Mouse (Mus musculus) B cell, adult 2 months (primary cell): ENCODE data around the gene Snrpd2.
A peak's percentile ranks its signal among the peaks of the same experiment; 100 is the strongest.
"Not testable (repeated sequence)": the region's sequence is repeated elsewhere in the genome, so short reads cannot be mapped to it uniquely, and the experiment has no call there.

Source experiments
- DNase-seq, 2 experiments: peaks; one replicate each; pipeline ENCODE4 v3.0.0; 2022

Snrpd2 gene

DNA sequence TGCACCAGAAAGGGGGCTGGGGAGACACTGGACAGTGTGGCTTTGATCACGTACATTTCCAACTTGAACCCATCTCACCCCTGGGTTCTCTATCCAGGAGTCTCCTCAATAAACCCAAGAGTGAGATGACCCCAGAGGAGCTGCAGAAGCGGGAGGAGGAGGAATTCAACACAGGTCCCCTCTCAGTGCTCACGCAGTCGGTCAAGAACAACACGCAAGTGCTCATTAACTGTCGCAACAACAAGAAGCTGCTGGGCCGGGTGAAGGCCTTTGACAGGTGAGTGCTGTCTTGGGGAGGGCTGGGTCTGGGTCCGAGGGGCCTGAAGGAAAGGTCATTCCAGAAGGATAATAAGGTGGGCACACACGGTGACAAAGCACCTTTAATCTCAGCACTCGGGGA lies 1.6 kb downstream of the Snrpd2 start:
- DNase-seq = not testable (repeated sequence)

DNA sequence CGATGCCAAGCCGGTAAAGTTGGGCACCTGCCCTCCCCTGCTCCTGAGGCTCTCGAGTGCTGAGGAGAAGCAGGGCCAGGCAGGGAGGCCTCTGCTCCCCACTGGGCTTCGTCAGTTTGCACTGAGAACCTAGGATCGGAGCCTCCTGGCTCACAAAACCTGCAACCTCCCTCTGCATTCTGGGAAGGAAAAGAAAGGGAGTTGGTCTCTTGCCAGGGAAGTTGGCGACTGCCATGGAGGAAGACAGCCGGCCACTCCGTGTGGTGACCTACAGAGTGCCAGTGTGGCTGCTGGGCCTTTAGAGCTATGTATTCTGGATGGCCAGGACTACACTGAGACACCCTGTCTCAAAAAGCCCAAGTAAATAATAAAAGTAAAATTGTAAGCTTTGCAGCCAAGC lies 5.3 kb downstream of the Snrpd2 start:
- DNase-seq = no peak

DNA sequence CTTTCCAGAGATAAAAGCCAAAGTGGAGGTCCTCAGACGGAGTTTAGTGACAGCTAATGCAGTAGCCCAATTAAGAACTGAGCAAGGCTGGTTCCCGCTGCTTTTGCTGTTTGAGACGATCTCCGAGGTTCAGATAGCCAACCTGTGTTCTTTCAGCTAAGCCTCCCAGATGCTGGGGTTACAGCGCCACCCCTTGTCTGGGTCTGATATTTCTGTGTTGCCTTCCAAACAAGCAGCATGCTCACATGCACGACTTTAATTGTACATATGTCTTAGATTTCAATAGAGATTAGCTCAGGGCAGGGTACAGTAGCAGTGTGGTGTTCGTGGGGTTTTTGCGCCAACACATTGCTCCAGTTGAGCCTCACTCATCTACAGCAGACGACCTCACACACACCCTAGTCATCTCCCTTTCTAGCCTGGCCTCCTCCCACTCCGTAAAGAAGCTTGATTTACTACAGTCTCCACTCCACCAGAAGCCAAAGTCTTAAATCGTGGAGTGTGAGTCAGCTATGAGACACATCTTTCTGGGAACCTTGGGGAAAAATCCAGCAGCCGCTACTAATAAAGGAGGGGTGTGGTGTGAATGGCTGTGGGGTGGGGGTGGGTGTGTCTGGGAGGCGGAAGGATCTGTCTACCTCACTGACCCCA lies 6.4 kb downstream of the Snrpd2 start:
- DNase-seq = no peak

DNA sequence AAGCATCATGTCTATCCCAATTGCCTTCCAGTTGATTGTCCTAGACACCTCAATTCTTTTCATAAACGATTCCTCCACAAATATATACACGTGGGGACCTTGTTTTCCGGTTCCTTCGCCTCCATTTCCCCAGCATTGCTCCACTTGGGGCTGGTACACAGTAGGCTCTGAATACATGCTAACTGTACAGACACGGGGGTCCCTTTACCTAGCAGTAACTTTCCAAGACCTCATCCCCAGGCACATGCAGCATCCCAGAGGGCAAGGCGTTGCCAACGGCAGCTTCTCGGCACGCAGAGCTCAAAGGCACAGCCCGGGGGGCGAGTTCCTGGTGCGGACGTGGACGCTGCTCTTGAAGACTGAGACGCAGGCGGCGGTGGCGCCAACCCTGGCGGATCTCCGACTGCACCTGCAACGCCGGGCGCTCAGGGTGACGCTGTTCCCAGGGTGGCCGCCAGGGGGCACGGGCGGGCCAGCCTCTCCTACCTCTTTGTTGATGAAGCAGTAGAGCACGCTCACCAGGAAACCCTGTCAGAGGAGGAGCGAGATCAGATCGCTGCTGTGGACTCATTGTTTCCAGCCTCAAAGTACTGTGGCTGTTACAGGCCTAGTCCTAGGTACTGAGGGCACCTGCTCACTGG lies 7.8 kb downstream of the Snrpd2 start:
- peak; percentile 97 for DNase-seq

DNA sequence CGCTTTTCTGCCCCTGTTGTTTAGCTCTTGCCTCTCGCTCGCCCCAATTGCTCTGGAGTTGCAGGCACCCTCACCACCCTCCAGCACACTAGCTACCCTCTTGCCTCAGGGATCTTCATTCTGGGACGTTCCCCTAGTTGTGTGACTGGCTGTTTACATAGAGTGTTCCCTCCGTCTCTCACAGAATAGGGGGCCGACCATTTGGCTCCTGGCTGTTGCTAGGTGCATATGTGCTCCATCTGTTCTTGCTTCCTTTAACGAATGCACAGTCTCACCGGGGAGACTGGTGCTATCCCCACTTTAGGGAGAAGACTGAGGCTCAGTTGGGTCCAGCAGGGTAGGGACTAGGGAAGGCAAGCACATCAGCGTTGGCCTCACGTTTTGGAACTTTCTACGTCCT lies 9.1 kb downstream of the Snrpd2 start:
- DNase-seq = no peak

DNA sequence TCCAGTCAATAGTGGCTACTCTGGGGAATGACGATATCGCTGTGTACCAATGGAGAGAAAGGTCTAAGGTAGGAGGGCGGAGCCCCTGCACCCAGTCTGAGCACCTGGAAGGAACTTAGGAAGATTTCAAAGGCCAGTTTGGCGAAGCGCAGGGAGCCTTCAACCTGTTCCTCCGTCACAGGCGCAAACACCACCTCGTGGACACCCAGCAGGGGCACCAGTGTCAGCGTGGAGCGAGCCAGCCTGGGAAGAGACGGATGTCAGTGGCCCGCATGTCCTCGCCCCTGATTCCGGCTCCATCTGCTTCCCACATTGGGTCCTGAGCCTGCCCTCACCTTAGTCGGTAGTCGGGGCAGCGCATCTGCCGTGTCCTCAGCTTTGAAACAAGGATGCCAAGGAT lies 9.9 kb downstream of the Snrpd2 start:
- no peak for DNase-seq

DNA sequence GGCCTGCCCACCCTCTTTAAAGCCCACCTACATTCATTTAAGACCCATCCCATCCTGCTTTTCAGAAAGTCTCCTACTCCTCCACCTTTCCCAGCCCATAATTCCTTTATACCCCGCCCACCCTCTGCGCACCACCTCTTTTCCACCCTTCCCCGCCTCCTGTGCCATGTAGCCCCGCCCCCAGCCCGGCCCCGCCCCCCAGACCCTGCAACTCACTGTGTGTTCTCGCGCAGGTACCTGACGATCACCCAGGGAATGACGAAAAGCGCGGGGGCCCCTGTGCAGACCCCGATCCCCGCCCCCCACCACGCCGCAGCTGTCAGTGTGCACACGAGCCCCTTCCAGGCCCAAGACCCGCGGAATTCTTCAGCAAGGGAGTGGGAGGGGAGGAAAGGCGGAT lies 10.6 kb downstream of the Snrpd2 start:
- no peak for DNase-seq

DNA sequence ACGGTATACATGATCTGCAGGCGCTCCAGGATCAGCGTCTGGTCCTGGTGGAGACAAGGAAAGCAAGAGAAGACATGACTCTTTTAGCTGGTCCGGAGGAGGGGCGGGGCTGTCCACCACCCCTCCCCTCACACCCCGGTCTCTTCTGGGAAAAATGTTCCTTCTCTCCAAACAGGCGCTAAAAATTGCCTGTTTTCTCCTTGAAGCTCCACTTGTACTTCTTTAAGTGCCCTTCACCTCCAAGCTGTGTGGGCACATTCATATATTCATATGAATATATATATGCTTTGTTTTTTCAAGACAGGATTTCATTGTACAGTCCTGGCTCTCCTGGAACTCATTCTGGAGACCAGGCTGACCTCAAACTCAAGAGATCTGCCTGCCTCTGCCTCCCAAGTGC lies 13.4 kb downstream of the Snrpd2 start:
- DNase-seq = no peak

DNA sequence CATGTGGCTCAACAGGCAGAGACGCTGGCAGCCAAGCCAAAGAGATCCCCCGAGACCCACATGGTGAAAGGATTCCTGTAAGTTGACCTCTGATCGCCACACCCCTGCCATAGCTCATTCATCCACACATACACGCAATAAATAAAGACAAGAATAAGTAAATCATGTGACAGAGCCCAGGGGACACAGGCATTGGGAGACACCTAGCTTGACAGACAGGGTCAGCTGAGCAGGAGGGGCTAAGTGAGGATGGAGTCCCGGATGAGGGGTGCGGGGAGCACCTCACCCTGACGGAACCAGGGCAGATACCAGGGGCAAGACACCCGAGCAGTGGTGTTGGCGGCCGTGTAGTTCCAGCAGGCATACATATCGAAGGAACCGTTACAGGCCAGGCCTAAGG lies 14.2 kb downstream of the Snrpd2 start:
- DNase-seq = no peak

DNA sequence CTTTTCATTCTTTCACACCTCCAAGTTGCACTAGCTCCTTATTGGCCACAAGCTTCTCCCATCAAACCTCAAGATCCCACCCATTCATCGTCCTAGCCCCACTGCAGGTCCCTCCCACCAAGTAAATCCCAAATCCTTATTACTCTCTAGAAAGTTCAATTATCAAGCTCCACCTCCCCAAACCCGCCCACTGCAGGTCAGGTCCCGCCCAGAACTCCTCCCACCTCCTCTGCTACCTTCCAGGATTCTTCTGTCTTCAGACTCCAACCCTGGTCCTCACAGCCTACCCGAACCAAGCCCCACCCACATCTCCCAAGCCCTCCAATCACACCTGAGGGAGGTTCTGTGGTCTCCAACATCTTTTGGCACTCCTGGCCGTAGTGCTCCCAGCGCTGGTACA lies 14.7 kb downstream of the Snrpd2 start:
- DNase-seq = peak; percentile 30 to 35

DNA sequence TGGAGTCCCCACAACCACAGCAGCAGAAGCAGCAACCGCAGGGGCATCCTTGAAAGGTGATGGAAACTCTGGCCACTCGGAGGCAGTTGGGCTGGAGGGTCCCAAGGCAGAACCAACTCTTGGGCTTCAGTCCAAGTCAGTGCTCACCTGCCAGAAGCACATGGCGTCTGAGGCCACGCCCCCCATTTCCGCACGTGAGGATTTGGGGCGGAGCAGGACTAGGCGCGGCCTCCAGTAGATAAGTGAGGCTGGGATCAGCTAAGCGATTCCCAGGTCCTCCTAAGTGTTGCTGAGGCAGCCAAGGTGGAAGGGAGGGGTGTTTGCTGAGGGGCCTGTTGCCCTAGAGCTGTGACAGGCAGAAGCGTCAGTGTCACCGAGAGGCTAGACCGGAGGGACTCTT lies 15.5 kb downstream of the Snrpd2 start:
- DNase-seq = peak; percentile 69 to 71

DNA sequence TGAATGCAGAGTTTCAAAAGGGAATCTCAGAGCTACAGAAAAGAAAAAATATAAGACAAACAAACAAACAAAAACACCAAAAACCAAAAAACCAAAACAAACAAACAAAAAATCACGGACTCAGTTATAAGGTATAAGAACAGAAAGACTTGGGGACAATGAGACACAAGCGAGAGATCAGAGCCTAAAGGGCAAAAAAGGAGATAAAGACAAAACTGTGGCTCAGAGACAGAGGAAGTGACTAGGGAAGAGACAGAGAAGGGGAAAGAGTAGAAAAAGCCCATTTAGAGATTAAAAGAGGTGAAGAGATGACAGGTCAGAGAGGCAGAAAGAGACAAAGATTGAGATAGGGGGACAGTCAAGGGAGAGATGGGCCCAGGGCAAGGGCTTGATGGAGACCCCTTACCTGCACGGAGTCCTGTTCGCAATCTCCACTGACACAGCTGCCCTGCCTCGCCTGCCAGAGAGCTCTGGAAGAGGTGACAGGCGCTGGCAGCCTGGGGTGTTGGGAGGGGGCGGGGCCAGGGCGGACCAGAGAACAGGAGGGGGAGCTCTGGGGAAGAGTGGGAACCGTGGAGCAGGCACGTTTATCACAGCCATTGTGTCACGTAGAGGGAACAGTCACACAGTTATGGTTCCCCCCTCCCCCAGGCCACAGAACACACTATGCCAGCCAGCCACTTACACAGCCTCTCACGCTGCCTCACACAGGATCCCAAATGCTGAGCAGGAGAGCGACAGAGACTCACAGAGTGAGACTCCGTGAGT lies 16.3 kb downstream of the Snrpd2 start, which contains the start of gene Gipr:
Gene Gipr, minus strand, starts transcription at position 472 of the 768 bp plus-strand sequence.
- no peak for DNase-seq

DNA sequence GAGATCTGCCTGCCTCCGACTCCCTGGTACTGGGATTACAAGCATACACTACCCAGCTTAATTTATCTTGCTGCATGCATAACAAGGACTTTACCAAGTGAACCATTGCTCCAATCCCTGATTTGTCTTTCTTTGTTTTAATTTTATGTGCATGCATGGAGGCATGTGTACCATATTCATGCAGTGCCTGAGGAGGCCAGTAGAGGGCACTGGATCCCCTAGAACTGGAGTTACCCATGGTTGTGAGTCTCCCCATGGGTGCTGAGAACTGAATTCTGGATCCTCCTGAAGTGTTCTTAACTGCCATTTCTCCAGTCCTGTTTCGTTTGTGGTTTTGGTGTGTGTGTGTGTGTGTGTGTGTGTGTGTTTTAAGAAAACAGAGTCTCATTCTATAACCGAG lies 17.5 kb downstream of the Snrpd2 start:
- peak in 1 of 2 experiments; percentile 28 for DNase-seq

DNA sequence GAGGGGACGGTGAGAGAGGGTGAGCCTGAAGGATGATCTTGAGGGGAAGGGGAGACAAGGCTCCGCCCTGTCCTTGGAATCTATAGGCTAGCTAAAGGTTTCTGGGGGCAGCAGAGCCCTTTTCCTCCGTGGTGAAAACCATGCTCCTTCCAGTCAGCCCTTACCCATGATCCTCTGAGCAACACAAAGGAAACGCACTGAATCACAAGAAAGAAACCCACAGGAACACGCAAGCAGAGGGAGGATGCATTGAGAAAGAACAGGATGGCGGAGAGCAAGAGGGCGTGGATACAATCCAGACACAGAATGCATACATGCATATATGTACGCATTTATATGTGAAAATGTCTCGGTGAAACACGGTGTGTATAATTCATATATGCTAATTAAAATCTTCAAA lies 20.0 kb downstream of the Snrpd2 start:
- no peak for DNase-seq

DNA sequence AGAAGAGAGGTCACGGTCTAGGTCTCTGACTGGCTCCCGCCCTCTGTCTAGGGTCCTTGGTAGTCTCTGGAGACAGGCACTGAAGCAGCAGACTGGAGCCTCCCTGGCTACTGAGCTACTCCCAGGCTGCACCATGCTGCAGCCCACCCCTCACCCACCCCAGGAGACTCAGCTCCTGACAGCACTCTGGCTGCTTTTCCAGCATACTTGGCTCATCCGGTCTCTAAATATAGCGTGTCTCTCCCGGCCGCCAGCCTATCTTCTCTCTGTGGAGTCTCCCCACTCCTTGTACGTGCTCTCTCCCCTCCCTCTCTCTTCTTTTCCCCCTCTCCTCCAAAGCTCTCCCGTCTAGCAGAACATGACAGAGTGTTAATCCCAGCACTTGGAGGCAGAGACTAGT lies 20.6 kb downstream of the Snrpd2 start:
- no peak for DNase-seq

DNA sequence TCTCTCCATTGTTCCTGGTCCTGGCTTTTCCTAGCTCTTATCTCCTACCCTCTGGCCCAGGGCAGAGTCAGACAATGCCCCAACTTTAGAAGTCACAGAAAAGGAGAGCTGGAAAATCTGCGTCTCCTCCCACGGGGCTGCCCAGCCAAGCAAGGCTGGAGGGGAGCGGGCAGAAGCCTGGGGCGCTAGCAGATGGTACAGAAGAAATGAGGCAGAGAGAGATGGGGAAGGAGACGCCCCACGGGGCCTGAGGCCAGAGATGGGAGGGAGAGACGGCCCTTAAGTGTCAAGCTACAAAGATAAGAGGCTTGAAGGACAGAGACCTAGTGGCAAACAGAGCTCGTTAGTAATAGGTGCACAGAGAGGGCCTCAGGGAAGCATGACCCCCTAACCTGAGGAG lies 22.3 kb downstream of the Snrpd2 start:
- no peak for DNase-seq

DNA sequence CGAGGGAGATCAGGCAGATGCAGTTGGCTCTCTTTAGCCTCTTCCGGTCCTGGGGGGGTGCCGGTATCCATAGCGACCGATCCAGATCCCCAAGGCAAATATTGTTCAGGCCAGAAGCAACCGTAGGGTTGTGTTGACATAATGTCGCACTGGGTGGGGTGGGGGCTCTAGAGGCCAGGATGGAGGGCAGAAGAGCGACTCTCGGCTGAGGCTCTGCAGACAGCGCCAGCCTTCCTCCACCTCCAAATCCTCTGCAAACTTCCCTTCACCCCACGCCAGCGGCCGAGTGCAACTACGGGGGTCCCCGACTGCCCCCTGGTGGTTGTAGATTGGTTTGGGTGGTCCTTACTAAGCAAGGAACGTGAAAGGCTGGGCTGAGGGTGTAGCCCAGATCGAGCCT lies 23.4 kb downstream of the Snrpd2 start:
- peak; percentile 86 to 89 for DNase-seq

DNA sequence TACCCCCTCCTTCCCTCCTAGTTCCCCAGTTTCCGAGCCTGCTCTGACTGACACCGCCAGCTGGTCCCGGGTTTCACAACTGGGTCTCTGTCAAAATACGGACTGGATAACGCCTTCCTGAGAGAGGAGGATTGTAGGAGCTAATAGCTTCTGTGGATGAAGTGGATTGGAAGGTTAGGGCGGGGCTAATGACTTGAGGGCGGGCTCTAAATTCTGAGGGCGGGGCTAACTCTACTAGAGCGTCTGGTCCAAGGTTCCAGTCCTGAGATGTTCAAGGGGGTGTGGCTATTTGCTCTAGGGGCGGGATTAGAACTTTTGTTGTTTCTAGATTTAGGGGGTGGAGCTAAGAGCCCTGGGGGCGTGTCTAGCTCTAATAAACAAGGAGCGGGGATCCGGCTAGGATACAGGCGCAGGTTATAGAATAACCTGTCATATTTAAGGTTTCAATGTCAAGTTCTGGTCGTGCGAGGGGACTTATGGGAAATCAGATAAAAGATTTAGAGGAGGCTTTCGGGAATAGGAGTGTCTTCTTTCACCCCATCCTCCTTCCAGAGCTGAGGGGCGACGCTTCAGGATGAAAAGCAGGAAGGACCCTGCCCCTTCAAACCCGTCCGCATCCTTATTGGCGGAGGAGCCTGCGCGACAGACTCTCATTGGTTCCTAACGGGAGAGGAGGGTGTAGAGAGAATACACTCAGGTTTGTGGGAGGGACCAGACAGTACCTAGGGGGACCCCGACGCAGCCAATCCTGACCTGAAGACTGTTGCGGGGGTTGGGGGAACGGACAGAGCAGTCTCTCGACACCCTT lies 26.4 kb downstream of the Snrpd2 start, which contains the start of gene Eml2:
Gene Eml2, plus strand, starts transcription at position 714 of the 808 bp plus-strand sequence.
- peak; percentile 40 to 49 for DNase-seq

DNA sequence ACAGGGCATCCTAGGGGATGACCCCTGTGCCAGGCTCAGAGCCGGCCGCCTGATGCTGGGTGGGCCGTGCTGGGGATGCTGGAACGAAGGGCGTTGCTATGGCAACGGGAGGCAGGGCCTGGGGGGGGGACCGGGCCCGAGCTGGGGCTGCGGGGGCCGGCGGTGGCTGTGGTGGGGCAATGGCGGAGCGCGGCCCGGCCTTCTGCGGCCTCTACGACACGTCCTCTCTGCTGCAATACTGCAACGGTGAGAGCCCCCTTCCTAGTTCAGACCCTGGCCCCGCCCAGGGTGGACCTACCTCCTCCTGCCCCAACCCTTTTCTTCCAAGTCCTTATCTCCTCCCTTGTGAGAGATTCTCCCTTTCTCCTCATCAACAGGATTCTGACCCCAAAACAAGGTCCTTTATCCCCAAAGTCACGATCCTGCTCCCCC lies 27.0 kb downstream of the Snrpd2 start:
- DNase-seq = no peak

DNA sequence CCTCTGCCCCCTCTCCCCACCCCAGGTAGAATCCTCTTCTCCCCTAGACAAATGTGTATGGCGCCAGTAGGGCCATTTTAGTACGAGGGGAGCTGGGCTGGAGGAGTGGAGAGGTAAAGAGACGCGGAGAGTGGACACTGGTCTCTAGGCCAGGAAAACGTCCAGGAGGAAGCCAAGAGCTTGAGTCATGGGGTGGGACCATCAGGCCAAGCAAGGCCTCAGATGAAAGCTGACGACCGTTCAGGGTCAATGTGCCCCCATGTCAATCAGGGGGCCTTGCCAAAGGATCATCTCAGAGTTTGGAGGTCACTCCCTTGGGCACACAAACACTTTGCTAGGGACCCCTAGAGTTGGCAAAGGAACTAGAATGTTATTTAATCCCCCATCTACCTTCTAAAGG lies 27.7 kb downstream of the Snrpd2 start:
- no peak for DNase-seq

DNA sequence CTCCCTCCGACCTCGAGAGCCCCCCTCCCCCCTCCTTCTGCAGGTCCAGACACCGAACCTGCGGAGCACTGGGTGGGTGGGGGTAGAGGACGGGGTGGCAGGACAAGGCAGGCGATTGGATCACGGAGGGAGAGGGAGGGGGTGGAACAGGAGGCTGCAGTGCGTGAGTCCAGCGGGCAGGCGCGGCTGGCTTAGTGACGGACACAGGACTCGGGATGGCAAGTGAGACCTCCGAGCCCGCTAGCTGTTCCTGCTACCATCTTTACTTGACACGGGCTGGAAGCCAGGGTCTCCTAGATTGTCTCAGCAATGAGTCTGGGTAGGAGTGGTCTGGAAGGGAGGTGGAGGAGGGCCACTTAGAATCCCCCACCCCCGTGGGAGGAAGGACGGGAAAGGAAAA lies 28.5 kb downstream of the Snrpd2 start:
- DNase-seq = no peak

DNA sequence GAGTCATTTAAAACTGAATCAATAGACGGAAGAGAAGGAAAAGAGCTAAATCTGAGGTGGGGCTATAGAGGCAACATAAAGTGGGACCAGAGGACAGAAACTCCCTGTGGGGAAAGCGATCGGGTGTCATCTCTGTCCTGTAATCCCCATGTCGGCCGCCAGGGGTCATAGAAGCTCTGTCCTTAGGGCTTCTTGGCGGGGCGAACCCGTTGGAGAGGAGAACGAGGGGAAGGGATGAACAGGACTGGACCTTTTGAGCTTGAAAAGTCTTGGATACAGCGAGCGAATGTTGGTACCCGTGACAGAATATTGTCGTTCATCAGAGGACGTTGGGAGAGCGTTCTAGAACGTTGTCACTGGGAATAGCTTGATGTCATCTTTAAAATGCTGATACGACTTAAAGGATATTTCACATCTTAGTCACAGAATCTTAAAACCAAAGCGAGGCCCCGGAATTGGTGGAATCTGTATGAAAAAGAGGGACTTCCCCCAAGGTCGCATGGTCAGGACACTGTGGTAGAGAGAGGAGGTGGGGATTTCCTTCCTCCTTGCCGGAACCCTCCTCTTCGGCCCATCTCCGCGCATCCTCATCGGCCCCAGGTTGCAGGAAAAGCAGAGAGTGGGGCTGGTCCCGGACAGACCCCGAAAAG lies 29.0 kb downstream of the Snrpd2 start:
- peak; percentile 89 to 91 for DNase-seq

DNA sequence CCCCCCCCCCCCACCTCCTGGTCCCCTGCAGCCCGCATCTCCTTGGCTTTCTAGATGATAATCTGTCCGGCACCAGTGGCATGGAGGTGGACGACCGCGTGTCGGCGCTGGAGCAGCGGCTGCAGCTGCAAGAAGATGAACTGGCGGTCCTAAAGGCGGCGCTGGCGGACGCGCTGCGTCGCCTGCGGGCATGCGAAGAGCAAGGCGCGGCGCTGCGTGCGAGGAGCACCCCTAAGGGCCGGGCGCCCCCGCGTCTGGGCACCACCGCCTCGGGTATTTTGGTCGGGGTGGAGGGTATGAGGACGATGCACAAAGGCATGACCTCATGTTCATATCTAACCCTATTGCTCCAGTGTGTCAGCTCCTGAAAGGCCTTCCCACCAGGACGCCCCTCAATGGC lies 29.7 kb downstream of the Snrpd2 start:
- DNase-seq = peak; percentile 76 to 77
